Mouse (Mus musculus) Patski (cell line): ENCODE data around the gene Arl5c. TPM values are rescaled to one million over a fixed set of nuclear protein-coding genes. Genes with fewer than 3 reads are reported as not detected.

Experiments
- ATAC-seq: fragments of 100-300 bp; one replicate; pipeline ENCODE4 v1.8.0; 2021
- CTCF ChIA-PET: fragments of 350-600 bp; sonication (Branson Sonifier 250); formaldehyde crosslinking; loops from one replicate; lab custom pipeline; 2022; ENCODE audit warnings: inconsistent platforms; lab: Charles Lee
- POLR2A ChIA-PET: fragments of 350-600 bp; sonication (Branson Sonifier 250); formaldehyde crosslinking; loops from one replicate; lab custom pipeline; 2022; ENCODE audit warnings: antibody characterized with exemption, inconsistent platforms; lab: Charles Lee
- DNase-seq: peaks from one replicate; pipeline ENCODE4 v3.0.0-alpha.2; 2011; ENCODE audit warnings: low read depth, low spot score
- H3K27me3 ChIP-seq: fragments of 371-371 bp; one replicate; pipeline ENCODE4 v1.5.1; 2021
- CTCF ChIP-seq: fragments of 100-300 bp; IDR thresholded peaks from one replicate; pipeline ENCODE4 v1.5.1; 2021
- in situ Hi-C: fragments of 300-500 bp; cut with MboI; formaldehyde crosslinking; loops from 3 replicates; pipeline ENCODE4 v1.11.1; 2018; ENCODE audit warnings: low pct_unique_long_range_greater_than_20kb, mixed read lengths
- polyA plus RNA-seq: library from polyadenylated mRNA; unstranded; gene quantifications from one replicate; pipeline ENCODE4 v1.2.3, GENCODE M21; 2021

Gene Arl5c
- polyA plus RNA-seq, 1 experiment from 2014 or later, result 2.0 TPM

- no peak for DNase-seq
- ATAC-seq, result no peak
- no peaks in the 10 kb centered on the region for H3K27me3 ChIP-seq
- TF ChIP-seq CTCF, result no peak
- ChIA-PET POLR2A (interaction anchor here (0.5 to 2.5 kb wide), 4 partner anchors 44 to 140 kb away, joined by 3 to 7 read pairs (median 4); no protein-coding TSS in a partner anchor), CTCF (interaction anchor here (0.8 to 5.4 kb wide), 7 partner anchors 27 to 131 kb away, joined by 3 to 35 read pairs (median 3); partner anchors contain the start of gene Fbxl20)
- in situ Hi-C loops, result loop anchor here (5.0 kb wide), 1 partner anchor 46 kb away; no protein-coding TSS in a partner anchor
Measured at GRCm38 (mm10) chr11:98030701-98031442, 34.9 kb upstream of the Arl5c start.

GRCm38 (mm10) chr11:98027785-98028184, 31.8 kb upstream of the Arl5c start:
- no peak for TF ChIP-seq CTCF
- no peak for ATAC-seq
- in situ Hi-C loops, result no loop called here
- H3K27me3 ChIP-seq, result no peaks in the 10 kb centered on the region
- no peak for DNase-seq
- CTCF ChIA-PET, result interaction anchor here (5.4 kb wide), 1 partner anchor 48 kb away, joined by 35 read pairs; no protein-coding TSS in a partner anchor
- POLR2A ChIA-PET, result no interaction called here

GRCm38 (mm10) chr11:98027297-98027688, 31.3 kb upstream of the Arl5c start:
- ChIA-PET CTCF (no interaction called here), POLR2A (no interaction called here)
- in situ Hi-C loops, result no loop called here
- no peak for TF ChIP-seq CTCF
- no peak for DNase-seq
- ATAC-seq, result no peak
- no peaks in the 10 kb centered on the region for H3K27me3 ChIP-seq

GRCm38 (mm10) chr11:98026570-98027296, 30.8 kb upstream of the Arl5c start, which contains the start of gene Rpl19:
Rpl19 (plus strand) TSS chr11:98026710.
- TF ChIP-seq CTCF, result no peak
- H3K27me3 ChIP-seq, result no peaks in the 10 kb centered on the region
- CTCF ChIA-PET, result no interaction called here
- POLR2A ChIA-PET, result interaction anchor here (0.7 to 1.4 kb wide), 2 partner anchors 22 to 38 kb away, joined by 3 to 4 read pairs; no protein-coding TSS in a partner anchor
- in situ Hi-C loops, result no loop called here
- peak; percentile 54 for ATAC-seq
- peak; percentile 79 for DNase-seq

- TF ChIP-seq CTCF, result no peak
- ATAC-seq (no peak), DNase-seq (no peak)
- in situ Hi-C loops, result no loop called here
- ChIA-PET CTCF (no interaction called here), POLR2A (interaction anchor here (0.7 to 1.4 kb wide), 2 partner anchors 22 to 37 kb away, joined by 3 to 4 read pairs; no protein-coding TSS in a partner anchor)
- H3K27me3 ChIP-seq, result no peaks in the 10 kb centered on the region
Measured at GRCm38 (mm10) chr11:98026248-98026569, 30.2 kb upstream of the Arl5c start.

GRCm38 (mm10) chr11:98024516-98024915, 28.5 kb upstream of the Arl5c start:
- ChIA-PET POLR2A (interaction anchor here (1.0 to 1.1 kb wide), 2 partner anchors 22 to 30 kb away, joined by 3 read pairs; no protein-coding TSS in a partner anchor), CTCF (no interaction called here)
- TF ChIP-seq CTCF, result no peak
- ATAC-seq (no peak), DNase-seq (no peak)
- in situ Hi-C loops, result no loop called here
- H3K27me3 ChIP-seq, result no peaks in the 10 kb centered on the region

GRCm38 (mm10) chr11:98022555-98023371, 26.8 kb upstream of the Arl5c start, which contains the start of gene Cacnb1:
Cacnb1 (minus strand) TSS chr11:98023034.
- ChIA-PET CTCF (interaction anchor here (0.9 to 1.0 kb wide), 2 partner anchors 21 to 34 kb away, joined by 3 read pairs; no protein-coding TSS in a partner anchor), POLR2A (interaction anchor here (1.1 to 1.7 kb wide), 2 partner anchors 16 to 34 kb away, joined by 3 to 5 read pairs; no protein-coding TSS in a partner anchor)
- no peaks in the 10 kb centered on the region for H3K27me3 ChIP-seq
- DNase-seq (no peak), ATAC-seq (peak; percentile 46)
- no peak for TF ChIP-seq CTCF
- in situ Hi-C loops, result no loop called here

GRCm38 (mm10) chr11:98022253-98022554, 26.2 kb upstream of the Arl5c start:
- no peak for ATAC-seq
- H3K27me3 ChIP-seq, result no peaks in the 10 kb centered on the region
- ChIA-PET POLR2A (interaction anchor here (1.1 to 1.7 kb wide), 2 partner anchors 15 to 34 kb away, joined by 3 to 5 read pairs; no protein-coding TSS in a partner anchor), CTCF (no interaction called here)
- TF ChIP-seq CTCF, result no peak
- in situ Hi-C loops, result no loop called here
- DNase-seq, result no peak

- ATAC-seq, result no peak
- TF ChIP-seq CTCF, result no peak
- DNase-seq, result no peak
- H3K27me3 ChIP-seq, result no peaks in the 10 kb centered on the region
- ChIA-PET CTCF (no interaction called here), POLR2A (interaction anchor here (1.1 to 1.7 kb wide), 2 partner anchors 15 to 33 kb away, joined by 3 to 5 read pairs; no protein-coding TSS in a partner anchor)
- in situ Hi-C loops, result no loop called here
Measured at GRCm38 (mm10) chr11:98021565-98022252, 25.7 kb upstream of the Arl5c start.
